Mouse (Mus musculus) urinary bladder, postnatal 4 days (tissue): ENCODE measurements around the gene 1700031F05Rik.
"Not testable (repeated sequence)": the region's sequence is repeated elsewhere in the genome, so short reads cannot be mapped to it uniquely, and the experiment has no call there.

Experiments
- DNase-seq, 2 experiments: peaks; one replicate each; pipeline ENCODE4 v3.0.0; 2021 to 2022; ENCODE audit warnings: low spot score in 2 of 2

Gene 1700031F05Rik

GRCm38 (mm10) chrX:102867871-102868270, at the start of gene 1700031F05Rik:
TSS of gene 1700031F05Rik (minus strand) at chrX:102867971.
- no peak for DNase-seq

- DNase-seq, result not testable (repeated sequence)
Observed at GRCm38 (mm10) chrX:102914823-102915222, 47.1 kb upstream of the 1700031F05Rik start.

- DNase-seq, result not testable (repeated sequence)
Observed at GRCm38 (mm10) chrX:102908587-102908986, 40.8 kb upstream of the 1700031F05Rik start, which contains the start of the genes Dmrtc1a and 1700011M02Rik. TSS of gene Dmrtc1a (minus strand) at chrX:102908687. TSS of gene 1700011M02Rik (plus strand) at chrX:102908905.

- not testable (repeated sequence) for DNase-seq
Observed at GRCm38 (mm10) chrX:102854516-102854915, 13.3 kb downstream of the 1700031F05Rik start, which contains the start of gene Dmrtc1c2. TSS of gene Dmrtc1c2 (minus strand) at chrX:102854616.

- DNase-seq, result no peak
Observed at GRCm38 (mm10) chrX:102812311-102812710, 55.5 kb downstream of the 1700031F05Rik start.
